Mouse (Mus musculus): ENCODE data around the gene Spata25.

Gene Spata25

GRCm38 (mm10) chr2:164783926-164784581 is 44.3 kb downstream of the Spata25 start:
- in situ Hi-C loops (cut with MboI, MseI): no loop called here

- in situ Hi-C loops (cut with MboI, MseI): no loop called here
Observed at GRCm38 (mm10) chr2:164781876-164782275, 46.5 kb downstream of the Spata25 start.

- in situ Hi-C loops (cut with MboI, MseI): no loop called here
Observed at GRCm38 (mm10) chr2:164779481-164780086, 48.8 kb downstream of the Spata25 start, which contains the start of gene Tnnc2. Gene Tnnc2, minus strand, starts transcription at chr2:164779967.

DNA sequence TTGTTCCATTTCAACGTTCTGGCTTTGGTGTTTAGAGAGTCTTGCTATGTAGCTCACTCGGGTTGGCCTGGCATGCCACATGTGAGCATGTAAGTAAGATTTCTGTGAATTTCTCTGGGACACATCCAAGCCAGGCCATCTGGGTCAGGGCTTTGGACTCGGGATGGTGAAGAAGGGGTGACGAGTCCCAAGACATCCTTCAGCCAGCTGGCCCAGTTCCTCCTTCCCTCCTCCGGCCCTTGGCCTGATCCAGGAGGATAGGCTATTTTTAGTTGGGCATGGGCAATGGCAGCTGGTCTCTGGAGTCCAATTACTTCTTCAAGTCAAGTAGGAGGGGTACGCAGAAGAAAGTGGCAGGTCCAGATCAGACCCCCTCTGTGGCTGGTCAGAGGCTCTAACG is 49.5 kb downstream of the Spata25 start:
- in situ Hi-C loops (cut with MboI, MseI): no loop called here

- in situ Hi-C loops (cut with MboI, MseI): no loop called here
Observed at GRCm38 (mm10) chr2:164778015-164778287, 50.4 kb downstream of the Spata25 start.

DNA sequence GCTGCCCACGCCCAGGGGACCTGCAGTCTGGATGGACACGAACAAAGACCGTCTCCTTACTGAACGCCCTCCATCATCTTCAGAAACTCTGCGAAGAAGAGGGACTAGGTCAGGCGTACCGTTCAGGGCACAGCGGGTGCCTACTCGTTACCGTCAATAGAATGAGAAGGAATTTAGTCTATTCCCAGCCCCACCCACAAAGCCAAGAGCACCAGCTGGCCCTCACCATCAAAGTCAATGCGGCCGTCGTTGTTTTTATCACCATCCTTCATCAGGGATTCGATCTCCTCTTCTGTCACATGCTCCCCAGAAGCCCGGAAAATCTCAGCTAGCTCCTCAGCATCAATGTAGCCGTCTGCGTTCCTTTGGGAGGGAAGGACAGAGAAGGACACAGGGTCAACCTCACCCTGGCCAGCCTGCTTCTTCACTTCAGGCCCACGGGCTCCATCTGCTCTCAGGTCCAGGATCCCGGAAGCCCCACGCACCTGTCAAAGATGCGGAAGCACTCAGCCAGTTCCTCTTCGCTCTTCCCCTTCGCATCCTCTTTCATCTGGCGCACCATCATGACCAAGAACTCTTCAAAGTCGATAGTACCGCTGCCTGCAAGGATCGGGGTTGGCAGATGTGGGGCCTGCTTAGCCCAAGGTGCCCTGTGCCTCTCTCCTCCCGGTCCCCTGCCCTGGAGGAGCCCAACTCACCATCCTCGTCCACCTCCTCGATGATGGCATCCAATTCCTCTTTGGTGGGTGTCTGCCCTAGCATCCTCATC is 50.9 kb downstream of the Spata25 start:
- in situ Hi-C loops (cut with MboI, MseI): no loop called here

GRCm38 (mm10) chr2:164776801-164777200 is 51.5 kb downstream of the Spata25 start:
- in situ Hi-C loops (cut with MboI, MseI): no loop called here

Data from regulatory T cell (primary cell).